Mouse (Mus musculus): Measurements from ENCODE around the gene Ctf1. TPM values are rescaled to one million over a fixed set of nuclear protein-coding genes. Genes with fewer than 3 reads are reported as not detected.
"Not testable (repeated sequence)": the region's sequence is repeated elsewhere in the genome, so short reads cannot be mapped to it uniquely, and the experiment has no call there.

Gene Ctf1
- total RNA-seq, 2 experiments from 2014 or later = not detected

GRCm38 (mm10) chr7:127725490-127725889, 13.0 kb downstream of the Ctf1 start:
- ATAC-seq (replicated peaks; ENCODE audit: low FRiP score, poor library complexity, severe bottlenecking) = no peak

- ATAC-seq (replicated peaks; ENCODE audit: low FRiP score, poor library complexity, severe bottlenecking) = no peak
These were observed 13.4 kb downstream of the Ctf1 start for GRCm38 (mm10) chr7:127725924-127726323.

GRCm38 (mm10) chr7:127727898-127728297, 15.4 kb downstream of the Ctf1 start:
- ATAC-seq (replicated peaks; ENCODE audit: low FRiP score, poor library complexity, severe bottlenecking) = no peak

GRCm38 (mm10) chr7:127730170-127730569, 17.6 kb downstream of the Ctf1 start:
- ATAC-seq (replicated peaks; ENCODE audit: low FRiP score, poor library complexity, severe bottlenecking) = no peak

GRCm38 (mm10) chr7:127732066-127732465, 19.5 kb downstream of the Ctf1 start, which contains the start of gene Ctf2:
Gene Ctf2, minus strand, starts transcription at chr7:127732166.
- ATAC-seq (replicated peaks; ENCODE audit: low FRiP score, poor library complexity, severe bottlenecking) = not testable (repeated sequence)

- no peak for ATAC-seq (replicated peaks; ENCODE audit: low FRiP score, poor library complexity, severe bottlenecking)
These were observed 32.0 kb downstream of the Ctf1 start, which contains the start of gene Fbxl19 for GRCm38 (mm10) chr7:127744366-127745045. Gene Fbxl19, plus strand, starts transcription at chr7:127744543.

- peak; percentile 78 for ATAC-seq (replicated peaks; ENCODE audit: low FRiP score, poor library complexity, severe bottlenecking)
These were observed 32.7 kb downstream of the Ctf1 start for GRCm38 (mm10) chr7:127745251-127745651.

- ATAC-seq (replicated peaks; ENCODE audit: low FRiP score, poor library complexity, severe bottlenecking) = peak; percentile 72
These were observed 33.3 kb downstream of the Ctf1 start for GRCm38 (mm10) chr7:127745652-127746493.

GRCm38 (mm10) chr7:127746494-127747491, 34.3 kb downstream of the Ctf1 start:
- ATAC-seq (replicated peaks; ENCODE audit: low FRiP score, poor library complexity, severe bottlenecking) = no peak

- ATAC-seq (replicated peaks; ENCODE audit: low FRiP score, poor library complexity, severe bottlenecking) = no peak
These were observed 35.2 kb downstream of the Ctf1 start for GRCm38 (mm10) chr7:127747559-127748234.

GRCm38 (mm10) chr7:127748235-127748560, 35.7 kb downstream of the Ctf1 start:
- ATAC-seq (replicated peaks; ENCODE audit: low FRiP score, poor library complexity, severe bottlenecking) = no peak

GRCm38 (mm10) chr7:127750131-127751127, 37.9 kb downstream of the Ctf1 start:
- no peak for ATAC-seq (replicated peaks; ENCODE audit: low FRiP score, poor library complexity, severe bottlenecking)

GRCm38 (mm10) chr7:127751619-127752018, 39.1 kb downstream of the Ctf1 start:
- no peak for ATAC-seq (replicated peaks; ENCODE audit: low FRiP score, poor library complexity, severe bottlenecking)

- no peak for ATAC-seq (replicated peaks; ENCODE audit: low FRiP score, poor library complexity, severe bottlenecking)
These were observed 39.5 kb downstream of the Ctf1 start for GRCm38 (mm10) chr7:127752069-127752468.

- no peak for ATAC-seq (replicated peaks; ENCODE audit: low FRiP score, poor library complexity, severe bottlenecking)
These were observed 40.6 kb downstream of the Ctf1 start for GRCm38 (mm10) chr7:127753158-127753557.

- no peak for ATAC-seq (replicated peaks; ENCODE audit: low FRiP score, poor library complexity, severe bottlenecking)
These were observed 41.2 kb downstream of the Ctf1 start for GRCm38 (mm10) chr7:127753741-127754140.

GRCm38 (mm10) chr7:127759716-127760115, 47.2 kb downstream of the Ctf1 start:
- no peak for ATAC-seq (replicated peaks; ENCODE audit: low FRiP score, poor library complexity, severe bottlenecking)

- no peak for ATAC-seq (replicated peaks; ENCODE audit: low FRiP score, poor library complexity, severe bottlenecking)
These were observed 47.9 kb downstream of the Ctf1 start for GRCm38 (mm10) chr7:127760478-127760877.

Data from erythroid progenitor cell, adult 5-6 weeks (primary cell).